Mouse (Mus musculus) heart, embryonic 14.5 days (tissue): Measurements from ENCODE around the gene Gm9376. TPM values are rescaled to one million over a fixed set of nuclear protein-coding genes. Genes with fewer than 3 reads are reported as not detected.

Source experiments
- ATAC-seq: fragments of 200-750 bp; cut with Nextera tagmentation; 2 replicates; pipeline ENCODE4 v1.8.0; 2017; ENCODE audit warnings: low read depth, moderate TSS enrichment; ENCODE audit not compliant: insufficient number of reproducible peaks, insufficient read depth, low FRiP score
- H3K27ac ChIP-seq, 2 experiments: fragments of 200-500 bp in 1 of 2; fragments of 300-500 bp in 1 of 2; sonication (generic) in 1 of 2; replicated peaks in 1 of 2; 2 replicates each; pipeline ENCODE4 v1.5.1; 2012 to 2014; ENCODE audit warnings: low read depth in 2 of 2, low read length in 2 of 2, control low read depth in 1 of 2, mild to moderate bottlenecking in 1 of 2, mixed read lengths in 1 of 2; ENCODE audit not compliant: control insufficient read depth in 1 of 2, insufficient read depth in 1 of 2
- H3K27me3 ChIP-seq: fragments of 300-500 bp; sonication (generic); 2 replicates; pipeline ENCODE4 v1.6.1; 2014; ENCODE audit warnings: mild to moderate bottlenecking, low read length, control low read depth; ENCODE audit not compliant: control insufficient read depth, insufficient read depth
- H3K36me3 ChIP-seq: fragments of 300-500 bp; sonication (generic); 2 replicates; pipeline ENCODE4 v1.6.1; 2014; ENCODE audit warnings: mild to moderate bottlenecking, control low read depth, low read length, mixed read lengths; ENCODE audit not compliant: control insufficient read depth, insufficient read depth
- H3K4me1 ChIP-seq, 2 experiments: fragments of 200-500 bp in 1 of 2; fragments of 300-500 bp in 1 of 2; sonication (generic) in 1 of 2; 2 replicates each; pipeline ENCODE4 v1.6.1; 2012 to 2014; ENCODE audit warnings: low read length in 2 of 2, control low read depth in 1 of 2, mixed read lengths in 1 of 2; ENCODE audit not compliant: control insufficient read depth in 2 of 2, insufficient read depth in 2 of 2
- H3K4me2 ChIP-seq: fragments of 300-500 bp; sonication (generic); 2 replicates; pipeline ENCODE4 v1.6.1; 2014; ENCODE audit warnings: mild to moderate bottlenecking, low read length
- H3K4me3 ChIP-seq, 2 experiments: fragments of 200-500 bp in 1 of 2; fragments of 300-500 bp in 1 of 2; sonication (generic) in 1 of 2; 2 replicates each; pipeline ENCODE4 v1.5.1; 2012 to 2014; ENCODE audit warnings: low read length in 2 of 2, mild to moderate bottlenecking in 2 of 2, control low read depth in 1 of 2, low read depth in 1 of 2, moderate library complexity in 1 of 2; ENCODE audit not compliant: control insufficient read depth in 1 of 2, insufficient read depth in 1 of 2
- H3K9ac ChIP-seq: fragments of 300-500 bp; sonication (generic); 2 replicates; pipeline ENCODE4 v1.6.1; 2014; ENCODE audit warnings: mild to moderate bottlenecking, low read length
- H3K9me3 ChIP-seq: fragments of 300-500 bp; sonication (generic); 2 replicates; pipeline ENCODE4 v1.6.1; 2016; ENCODE audit warnings: low read length, control low read depth; ENCODE audit not compliant: control insufficient read depth
- WGBS: fragments of 180-500 bp; shearing (Covaris S2); extraction: QIAGEN DNeasy Blood & Tissue Kit; methylation state at CpG from one replicate; pipeline ENCODE4 v1.1.7; 2014; 5-methylcytosine and 5-hydroxymethylcytosine counted together
- microRNA-seq: library from miRNA; unstranded; fragments of <30 nt; microRNA quantifications from one replicate; pipeline ENCODE4, GENCODE M21; 2016
- polyA plus RNA-seq: library from polyadenylated mRNA; unstranded; fragments of >200 nt; fragmentation: Nextera tagmentation; extraction: Ambion mirVana; gene quantifications from 2 replicates; pipeline ENCODE4 v1.2.1, GENCODE M21; 2014

Gene Gm9376
- polyA plus RNA-seq, 1 experiment from 2014 or later = not detected

GRCm38 (mm10) chr14:118313931-118314330, 47.2 kb downstream of the Gm9376 start:
- H3K4me2 ChIP-seq = no peak overlapping the region
- WGBS = 85% methylated on average over 3 of the region's 3 CpGs
- ATAC-seq = no peak
- H3K27me3 ChIP-seq = peaks cover 10% of the 10 kb centered on the region
- no peak overlapping the region for H3K4me3 ChIP-seq
- H3K9ac ChIP-seq = no peak overlapping the region
- no peaks in the 10 kb centered on the region for H3K4me1 ChIP-seq
- no peak overlapping the region for H3K27ac ChIP-seq
- H3K9me3 ChIP-seq = no peaks in the 10 kb centered on the region
- no peaks in the 10 kb centered on the region for H3K36me3 ChIP-seq

DNA sequence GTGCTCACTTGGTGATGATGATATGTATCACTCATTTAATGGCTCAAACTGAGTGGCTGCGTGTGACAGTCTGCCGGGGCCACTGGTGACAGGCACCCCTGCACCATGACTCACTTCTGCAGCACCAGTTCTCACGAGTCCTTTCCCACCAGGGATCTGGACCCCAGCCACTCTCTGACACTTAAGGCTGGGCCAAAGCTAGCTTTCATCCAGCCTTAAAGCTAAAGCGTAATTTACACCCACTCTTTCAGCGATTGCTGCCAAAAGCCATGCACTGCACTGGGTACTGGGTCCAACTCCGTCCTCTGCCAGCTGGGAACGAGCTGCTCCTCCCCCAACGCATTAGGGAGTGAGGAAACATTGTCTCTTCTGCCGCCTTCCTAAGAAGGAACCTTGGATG, 50.5 kb downstream of the Gm9376 start:
- H3K4me3 ChIP-seq = no peak overlapping the region
- H3K4me2 ChIP-seq = no peak overlapping the region
- H3K9ac ChIP-seq = no peak overlapping the region
- no peaks in the 10 kb centered on the region for H3K9me3 ChIP-seq
- no peak overlapping the region for H3K27ac ChIP-seq
- no peak; the same call in 1 of the 2 replicates for ATAC-seq
- H3K4me1 ChIP-seq = no peaks in the 10 kb centered on the region
- peaks cover 27% of the 10 kb centered on the region for H3K27me3 ChIP-seq
- no peaks in the 10 kb centered on the region for H3K36me3 ChIP-seq
- WGBS = 60% methylated on average over 9 of the region's 9 CpGs

Small RNA genes lying within 50 kb of the gene (microRNA-seq; reads per million reads assigned to microRNA genes)
- not detected for gene Mir6241

Other genes starting within 250 kb of the Gm9376 start
- gene Dct, start 214.7 kb upstream of the Gm9376 start, polyA plus RNA-seq = 3.5 and 5.4 TPM in 2 replicates
- 30.9 and 33.0 TPM in 2 replicates for gene Tgds, start 134.2 kb upstream of the Gm9376 start, polyA plus RNA-seq
- gene Gpr180, start 129.8 kb upstream of the Gm9376 start, polyA plus RNA-seq = 41.6 and 44.0 TPM in 2 replicates
- gene Sox21, start 29.9 kb upstream of the Gm9376 start, polyA plus RNA-seq = 0.14 TPM in 1 of 2 replicates, not detected in the other